ENCODE assay signal across 21 mouse cellular contexts in genomic region chr2:128903661-128904060, GRCm38 (mm10). TPM values are rescaled to one million over a fixed set of nuclear protein-coding genes. Genes with fewer than 3 reads are reported as not detected.
DNase-seq lines count a peak whose midpoint lies in the region; ATAC-seq and TF ChIP-seq lines count a peak whose summit lies in the region.
"Had no signal": no experiment of that assay in that cellular context is flagged by ENCODE, and none has a peak within 500 bp of the region (broad histone marks: within the 10 kb centered on the region; RNA-seq: fewer than 3 reads in every experiment).

No protein-coding gene starts in this region.

- TF ChIP-seq CTCF in kidney, adult 2 months (conservative IDR thresholded peaks at IDR 0.05; ENCODE audit: insufficient read depth, insufficient read length, low read depth, low read length): no peak
- TF ChIP-seq CTCF in layer of hippocampus, adult 2 months (conservative IDR thresholded peaks at IDR 0.05): no peak

- no peak for TF ChIP-seq POLR2A in kidney, adult 2 months (IDR thresholded peaks at IDR 0.05; ENCODE audit: low read depth, low read length)

- no peak overlapping the region for H3K4me3 ChIP-seq in kidney, adult 2 months (ENCODE audit: insufficient read depth, low read depth, low read length)
- H3K4me3 ChIP-seq in kidney, embryonic 15.5 days (replicated peaks): no peak overlapping the region
- no peak overlapping the region for H3K4me3 ChIP-seq in layer of hippocampus, adult 2 months
- H3K4me3 ChIP-seq: embryonic facial prominence, embryonic 10.5 days; forebrain, embryonic 10.5 days; heart, embryonic 10.5 days; hindbrain, embryonic 13.5 days had no signal

- no peak overlapping the region for H3K4me2 ChIP-seq in kidney, embryonic 15.5 days
- H3K4me2 ChIP-seq: hindbrain, embryonic 13.5 days had no signal

- H3K9me3 ChIP-seq in kidney, embryonic 15.5 days (replicated peaks): peaks cover 7% of the 10 kb centered on the region
- H3K9me3 ChIP-seq: forebrain, embryonic 10.5 days; heart, embryonic 10.5 days had no signal

- H3K27ac ChIP-seq in kidney, adult 2 months (ENCODE audit: insufficient read depth, low read depth, low read length): no peak overlapping the region
- H3K27ac ChIP-seq in kidney, embryonic 15.5 days: no peak overlapping the region
- H3K27ac ChIP-seq in layer of hippocampus, adult 2 months: no peak overlapping the region
- H3K27ac ChIP-seq: embryonic facial prominence, embryonic 10.5 days; forebrain, embryonic 10.5 days; heart, embryonic 10.5 days; hindbrain, embryonic 13.5 days; hindbrain, postnatal 0 days had no signal

- DNase-seq in kidney, adult 2 months: peak; percentile 15
- DNase-seq in 416B (ENCODE audit: low read depth) (peak; percentile 60), adipocyte (ENCODE audit: low spot score) (peak; percentile 41)
- DNase-seq in fibroblast of lung, adult 2 months (ENCODE audit: low read depth): peak; percentile 16
- DNase-seq in cerebellum, adult 9-10 months: no peak
- DNase-seq in layer of hippocampus, adult 2 months (ENCODE audit: low spot score in 2 of 2): no peak
- DNase-seq: cerebellum, adult 11 months; cerebellum, adult 8-10 months; cerebellum, postnatal 25 days; gastrocnemius, postnatal 36 days; heart, adult 18-20 months; heart, postnatal 10 days; heart, postnatal 4 days; kidney, adult 11 months had no signal

- WGBS in kidney, adult 2 months: 74% methylated on average over 3 of the region's 3 CpGs
- WGBS in kidney, embryonic 15.5 days: 82% methylated on average over 3 of the region's 3 CpGs

- no peaks in the 10 kb centered on the region for H3K36me3 ChIP-seq in kidney, adult 2 months (ENCODE audit: control insufficient read depth, insufficient read depth, low read length)
- no peaks in the 10 kb centered on the region for H3K36me3 ChIP-seq in kidney, embryonic 15.5 days
- H3K36me3 ChIP-seq: embryonic facial prominence, embryonic 10.5 days; forebrain, embryonic 10.5 days; heart, embryonic 10.5 days; hindbrain, embryonic 13.5 days had no signal

- H3K4me1 ChIP-seq in kidney, adult 2 months (ENCODE audit: control insufficient read depth, insufficient read depth, low read length): no peaks in the 10 kb centered on the region
- H3K4me1 ChIP-seq in kidney, embryonic 15.5 days: no peaks in the 10 kb centered on the region
- H3K4me1 ChIP-seq: embryonic facial prominence, embryonic 10.5 days; forebrain, embryonic 10.5 days; heart, embryonic 10.5 days; hindbrain, embryonic 13.5 days had no signal

- ATAC-seq in kidney, embryonic 15.5 days (replicated peaks; ENCODE audit: low FRiP score): no peak
- ATAC-seq: forebrain, embryonic 14.5 days; hindbrain, postnatal 0 days had no signal

- H3K27me3 ChIP-seq in kidney, adult 2 months (replicated peaks; ENCODE audit: control insufficient read depth, insufficient read depth, low read length): no peaks in the 10 kb centered on the region
- no peaks in the 10 kb centered on the region for H3K27me3 ChIP-seq in kidney, embryonic 15.5 days
- H3K27me3 ChIP-seq: hindbrain, embryonic 13.5 days had no signal

- H3K9ac ChIP-seq in kidney, embryonic 15.5 days: no peak overlapping the region
- H3K9ac ChIP-seq: hindbrain, embryonic 13.5 days had no signal

RNA-seq across cellular contexts. Expression of gene Zc3h8, which starts 40.2 kb away (rescaled TPM):
- polyA plus RNA-seq in kidney, adult 2 months (2012; rRNA removed): 1.3 and 2.5 TPM in 2 replicates
- 7.2 and 8.3 TPM in 2 replicates for polyA plus RNA-seq in kidney, embryonic 15.5 days (2015; fragmentation: Nextera tagmentation; extraction: Ambion mirVana)
- total RNA-seq in layer of hippocampus, adult 2 months (2021): 1 to 10 TPM; 4.7 to 5.4 TPM

RNA-seq across cellular contexts. Expression of gene Fbln7, which starts 40.9 kb away (rescaled TPM):
- 15.5 and 17.0 TPM in 2 replicates for polyA plus RNA-seq in kidney, adult 2 months (2012; rRNA removed)
- 5.1 and 6.2 TPM in 2 replicates for polyA plus RNA-seq in kidney, embryonic 15.5 days (2015; fragmentation: Nextera tagmentation; extraction: Ambion mirVana)
- total RNA-seq in layer of hippocampus, adult 2 months (2021): 1 to 10 TPM in 1 of 2 experiments, under 1 TPM in 1; 0.61 to 1.0 TPM

Comparison
In these comparisons a context has a peak if more than half of its experiments do, and no peak if none do; other contexts are left out.
1. DNase-seq: peak in kidney, adult 2 months (single experiment), 416B (single experiment), adipocyte (single experiment) and fibroblast of lung, adult 2 months (single experiment); none in cerebellum, adult 9-10 months (single experiment) and layer of hippocampus, adult 2 months (0 of 2).